In genomic region chr17:88596544-88597221, GRCm38 (mm10) we compare ENCODE assay signal across 8 mouse cellular contexts. TPM values are rescaled to one million over a fixed set of nuclear protein-coding genes. Genes with fewer than 3 reads are reported as not detected.
A peak's percentile ranks its signal among the peaks of the same experiment; 100 is the strongest.
DNase-seq lines count a peak whose midpoint lies in the region; ATAC-seq and TF ChIP-seq lines count a peak whose summit lies in the region.

No protein-coding gene starts in this region.

- H3K27me3 ChIP-seq in lung, embryonic 14.5 days (ENCODE audit: insufficient read depth, low read length): no peaks in the 10 kb centered on the region
- no peaks in the 10 kb centered on the region for H3K27me3 ChIP-seq in heart, embryonic 13.5 days (replicated peaks)
- H3K27me3 ChIP-seq in limb, embryonic 14.5 days (ENCODE audit: control insufficient read depth, insufficient read depth, low read length): no peaks in the 10 kb centered on the region
- no peaks in the 10 kb centered on the region for H3K27me3 ChIP-seq in neural tube, embryonic 14.5 days (ENCODE audit: control insufficient read depth, insufficient read depth, low read length)

- H3K4me2 ChIP-seq in lung, embryonic 14.5 days: peak overlapping the region; percentile 83
- H3K4me2 ChIP-seq in heart, embryonic 13.5 days: peak overlapping the region; percentile 78
- H3K4me2 ChIP-seq in limb, embryonic 14.5 days (replicated peaks; ENCODE audit: low read depth, low read length, severe bottlenecking): peak overlapping the region; percentile 85
- H3K4me2 ChIP-seq in neural tube, embryonic 14.5 days (ENCODE audit: low read depth, low read length): peak overlapping the region; percentile 90

- no peaks in the 10 kb centered on the region for H3K36me3 ChIP-seq in lung, embryonic 14.5 days (ENCODE audit: insufficient read depth)
- peaks cover 2% of the 10 kb centered on the region; the same call in 1 of the 2 replicates for H3K36me3 ChIP-seq in heart, embryonic 13.5 days
- H3K36me3 ChIP-seq in limb, embryonic 14.5 days (ENCODE audit: control insufficient read depth, insufficient read depth, low read length): no peaks in the 10 kb centered on the region
- H3K36me3 ChIP-seq in neural tube, embryonic 14.5 days (ENCODE audit: control insufficient read depth, insufficient read depth, low read length): no peaks in the 10 kb centered on the region

- H3K27ac ChIP-seq in lung, embryonic 14.5 days (ENCODE audit: low read depth): peak overlapping the region; percentile 85
- peak overlapping the region; percentile 91 for H3K27ac ChIP-seq in heart, embryonic 13.5 days (replicated peaks)
- H3K27ac ChIP-seq in limb, embryonic 14.5 days (replicated peaks; ENCODE audit: low read depth, low read length): peak overlapping the region; percentile 90; the same call in 1 of the 2 replicates
- peak overlapping the region; percentile 48; the same call in 1 of the 2 replicates for H3K27ac ChIP-seq in neural tube, embryonic 14.5 days (ENCODE audit: low read depth, low read length)

- no peaks in the 10 kb centered on the region for H3K4me1 ChIP-seq in lung, embryonic 14.5 days (ENCODE audit: insufficient read depth)
- peaks cover 37% of the 10 kb centered on the region for H3K4me1 ChIP-seq in heart, embryonic 13.5 days
- peaks cover 24% of the 10 kb centered on the region for H3K4me1 ChIP-seq in limb, embryonic 14.5 days (ENCODE audit: control insufficient read depth, insufficient read depth, low read length)
- 0 out of 2 replicates have a peak, but pooled peaks cover 5% of the 10 kb centered on the region for H3K4me1 ChIP-seq in neural tube, embryonic 14.5 days (ENCODE audit: control insufficient read depth, insufficient read depth, low read length)

- ATAC-seq in lung, embryonic 14.5 days (ENCODE audit: insufficient read depth): peak; percentile 2; the same call in 1 of the 2 replicates
- ATAC-seq in heart, embryonic 13.5 days (ENCODE audit: extremely low read depth, insufficient number of reproducible peaks, low FRiP score, low TSS enrichment): 0 out of 2 replicates have a peak, but pooled peaks have one; percentile 3
- no peak for ATAC-seq in limb, embryonic 14.5 days (ENCODE audit: low FRiP score, low read depth)
- no peak for ATAC-seq in neural tube, embryonic 14.5 days (ENCODE audit: low read depth)

- TF ChIP-seq POLR2A in brain, embryonic 14.5 days (IDR thresholded peaks at IDR 0.05; ENCODE audit: borderline replicate concordance, extremely low read depth, insufficient read depth, insufficient read length, poor library complexity, severe bottlenecking): no peak
- no peak for TF ChIP-seq POLR2A in limb, embryonic 14.5 days (IDR thresholded peaks at IDR 0.05; ENCODE audit: borderline replicate concordance, extremely low read depth, insufficient read depth, insufficient read length)

- H3K9ac ChIP-seq in lung, embryonic 14.5 days: peak overlapping the region; percentile 72; the same call in 1 of the 2 replicates
- peak overlapping the region; percentile 91 for H3K9ac ChIP-seq in heart, embryonic 13.5 days
- H3K9ac ChIP-seq in limb, embryonic 14.5 days (ENCODE audit: low read depth, low read length, severe bottlenecking): peak overlapping the region; percentile 82
- H3K9ac ChIP-seq in neural tube, embryonic 14.5 days (replicated peaks; ENCODE audit: low read depth, low read length): no peak overlapping the region; the same call in 1 of the 2 replicates

- intact Hi-C loops in gastrocnemius, postnatal 36 days (cut with DNase I): no loop called here

- 27% methylated on average over 16 of the region's 16 CpGs for WGBS in lung, embryonic 14.5 days
- WGBS in heart, embryonic 13.5 days: 28% methylated on average over 16 of the region's 16 CpGs
- WGBS in limb, embryonic 14.5 days: 29% methylated on average over 16 of the region's 16 CpGs
- 28% methylated on average over 16 of the region's 16 CpGs for WGBS in neural tube, embryonic 14.5 days

- peak; percentile 89 for DNase-seq in lung, embryonic 14.5 days
- no peak for DNase-seq in lung, postnatal 36 days
- peak; percentile 88 for DNase-seq in brain, embryonic 14.5 days (ENCODE audit: low read depth)
- DNase-seq in limb, embryonic 14.5 days (ENCODE audit: low spot score): no peak
- DNase-seq in cerebellum, adult 9-10 months: no peak
- DNase-seq in gastrocnemius, postnatal 36 days: no peak

- H3K4me3 ChIP-seq in lung, embryonic 14.5 days (ENCODE audit: low read depth, low read length): peak overlapping the region; percentile 59
- H3K4me3 ChIP-seq in heart, embryonic 13.5 days: peak overlapping the region; percentile 81
- H3K4me3 ChIP-seq in limb, embryonic 14.5 days (replicated peaks; ENCODE audit: low read length): peak overlapping the region; percentile 70
- peak overlapping the region; percentile 46 for H3K4me3 ChIP-seq in neural tube, embryonic 14.5 days (ENCODE audit: low read depth, low read length)

- TF ChIP-seq CTCF in lung, embryonic 14.5 days (IDR thresholded peaks at IDR 0.05; ENCODE audit: low read depth): no peak; the same call in 1 of the 2 replicates
- peak; percentile 85 for TF ChIP-seq CTCF in brain, embryonic 14.5 days (IDR thresholded peaks at IDR 0.05; ENCODE audit: borderline replicate concordance, extremely low read depth, insufficient read depth, insufficient read length)

- H3K9me3 ChIP-seq in lung, embryonic 14.5 days (ENCODE audit: low read depth, low read length): no peaks in the 10 kb centered on the region
- H3K9me3 ChIP-seq in heart, embryonic 13.5 days: no peaks in the 10 kb centered on the region
- no peaks in the 10 kb centered on the region for H3K9me3 ChIP-seq in limb, embryonic 14.5 days (ENCODE audit: control insufficient read depth, low read length)
- no peaks in the 10 kb centered on the region for H3K9me3 ChIP-seq in neural tube, embryonic 14.5 days (ENCODE audit: control insufficient read depth, low read length)

RNA-seq across cellular contexts. Expression of gene Ston1, which starts 0.8 kb away (rescaled TPM):
- 11.0 and 11.7 TPM in 2 replicates for polyA plus RNA-seq in lung, embryonic 14.5 days (2014; fragmentation: Nextera tagmentation; extraction: Ambion mirVana)
- polyA plus RNA-seq in brain, embryonic 14.5 days (2012; rRNA removed): 6.0 and 10.0 TPM in 2 replicates
- 6.4 and 6.5 TPM in 2 replicates for polyA plus RNA-seq in heart, embryonic 13.5 days (2015; fragmentation: Nextera tagmentation; extraction: Ambion mirVana)
- 34.8 and 34.9 TPM in 2 replicates for polyA plus RNA-seq in limb, embryonic 14.5 days (2012; rRNA removed)
- 11.3 and 16.2 TPM in 2 replicates for polyA plus RNA-seq in limb, embryonic 14.5 days (2014; fragmentation: Nextera tagmentation; extraction: Ambion mirVana)
- 1.8 and 2.7 TPM in 2 replicates for polyA plus RNA-seq in neural tube, embryonic 14.5 days (2014; fragmentation: Nextera tagmentation; extraction: Ambion mirVana)
- total RNA-seq in gastrocnemius, postnatal 36 days (2021): 1 to 10 TPM; 6.0 to 6.1 TPM

Comparison
In these comparisons a context has a peak if more than half of its experiments do, and no peak if none do; other contexts are left out.
1. DNase-seq: peak in lung, embryonic 14.5 days (single experiment) and brain, embryonic 14.5 days (single experiment); none in lung, postnatal 36 days (single experiment), limb, embryonic 14.5 days (single experiment), cerebellum, adult 9-10 months (single experiment) and gastrocnemius, postnatal 36 days (0 of 2).
2. ATAC-seq: peak in lung, embryonic 14.5 days (single experiment) and heart, embryonic 13.5 days (single experiment); none in limb, embryonic 14.5 days (single experiment) and neural tube, embryonic 14.5 days (single experiment).
3. Peak in every context shown above with its lines, with median percentiles within 50 percentile points of each other: H3K27ac ChIP-seq, H3K4me2 ChIP-seq and H3K4me3 ChIP-seq.